Mouse (Mus musculus) hindlimb bud, embryonic 11.5 days (tissue): ENCODE data around the gene Ipcef1.

ENCODE experiments used
- DNase-seq: peaks from one replicate; pipeline ENCODE4 v3.0.0-alpha.2; 2012; ENCODE audit warnings: low read depth, low spot score; ENCODE audit errors: extremely low spot score

Gene Ipcef1

DNA sequence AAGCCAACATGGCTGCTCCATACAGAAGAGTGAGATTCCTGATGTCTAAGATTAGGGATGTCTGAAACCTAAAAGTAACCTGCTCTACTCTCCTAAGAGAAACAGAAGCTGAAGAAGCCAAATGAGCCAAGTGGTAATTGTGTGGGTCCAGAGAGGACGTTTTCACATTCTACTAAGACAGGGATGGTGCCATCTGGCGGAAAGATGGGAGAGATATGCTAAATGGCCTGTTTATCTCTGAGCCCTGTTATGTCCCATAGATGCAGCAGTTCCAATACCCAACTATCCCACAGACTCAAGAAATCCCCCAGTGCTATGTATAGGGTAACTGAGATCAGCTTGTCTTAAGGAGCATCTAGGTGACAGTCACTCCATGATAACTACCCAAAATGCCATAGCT is 74.4 kb downstream of the Ipcef1 start:
- DNase-seq, result no peak

DNA sequence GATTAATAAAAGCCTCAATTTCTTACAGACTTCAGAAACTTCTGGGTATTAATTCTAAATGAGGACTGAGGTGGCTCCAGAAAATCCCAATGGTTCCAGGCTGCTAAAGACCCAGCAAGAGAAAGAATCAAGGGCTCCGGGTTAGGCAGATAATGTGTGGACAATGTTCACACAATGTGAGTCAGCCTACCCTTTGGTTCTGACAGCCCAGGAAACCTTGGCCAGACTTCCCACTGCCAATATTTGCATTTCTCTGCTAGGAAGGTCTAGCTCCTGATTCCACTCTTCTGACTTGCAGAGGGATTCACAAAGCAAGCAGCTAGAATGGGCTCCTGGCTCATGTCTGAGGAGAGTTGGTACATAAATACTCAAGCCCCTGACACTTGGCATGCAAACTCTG is 83.9 kb downstream of the Ipcef1 start:
- no peak for DNase-seq

- no peak for DNase-seq
Measured at GRCm38 (mm10) chr10:6967588-6968242, 84.6 kb downstream of the Ipcef1 start.

- DNase-seq, result no peak
Measured at GRCm38 (mm10) chr10:6958791-6959190, 93.5 kb downstream of the Ipcef1 start.

DNA sequence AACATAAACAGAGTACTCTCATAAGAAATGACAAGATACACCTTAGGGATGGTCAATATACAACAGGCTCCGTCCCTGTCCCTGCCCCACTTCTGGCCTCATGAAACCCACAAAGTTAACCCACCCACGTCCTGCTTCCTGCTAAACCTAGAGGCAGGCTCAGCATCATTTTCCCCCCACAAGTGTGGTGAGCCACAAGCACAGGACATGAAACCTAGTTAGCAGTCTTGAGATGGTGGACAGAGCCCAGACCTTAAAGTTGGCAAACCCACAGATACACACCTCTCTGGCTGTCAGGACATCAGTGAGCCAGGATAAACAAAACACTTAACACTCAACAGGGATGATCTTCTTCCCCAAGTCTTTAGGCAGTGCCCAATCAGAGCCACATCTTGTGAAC is 95.9 kb downstream of the Ipcef1 start:
- no peak for DNase-seq

DNA sequence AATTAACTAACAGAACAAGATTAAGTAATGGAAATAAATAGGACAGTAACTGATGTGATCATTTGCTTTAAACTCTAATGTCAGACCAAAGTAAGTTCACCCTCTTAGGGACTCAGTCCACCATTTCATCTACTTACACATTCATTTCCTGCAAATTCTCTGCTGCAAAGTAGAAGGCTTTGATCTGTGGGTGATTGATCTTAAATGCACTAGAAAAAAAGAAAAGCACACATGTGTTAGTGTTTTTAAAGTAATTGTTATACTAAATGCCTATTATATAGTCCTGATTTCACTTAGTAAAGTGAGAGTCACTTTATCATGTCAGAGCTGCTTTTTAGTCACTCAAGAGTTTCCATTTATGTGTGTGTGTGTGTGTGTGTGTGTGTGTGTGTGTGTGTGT is 97.7 kb downstream of the Ipcef1 start:
- DNase-seq, result no peak

GRCm38 (mm10) chr10:6953115-6953514 is 99.2 kb downstream of the Ipcef1 start:
- no peak for DNase-seq

DNA sequence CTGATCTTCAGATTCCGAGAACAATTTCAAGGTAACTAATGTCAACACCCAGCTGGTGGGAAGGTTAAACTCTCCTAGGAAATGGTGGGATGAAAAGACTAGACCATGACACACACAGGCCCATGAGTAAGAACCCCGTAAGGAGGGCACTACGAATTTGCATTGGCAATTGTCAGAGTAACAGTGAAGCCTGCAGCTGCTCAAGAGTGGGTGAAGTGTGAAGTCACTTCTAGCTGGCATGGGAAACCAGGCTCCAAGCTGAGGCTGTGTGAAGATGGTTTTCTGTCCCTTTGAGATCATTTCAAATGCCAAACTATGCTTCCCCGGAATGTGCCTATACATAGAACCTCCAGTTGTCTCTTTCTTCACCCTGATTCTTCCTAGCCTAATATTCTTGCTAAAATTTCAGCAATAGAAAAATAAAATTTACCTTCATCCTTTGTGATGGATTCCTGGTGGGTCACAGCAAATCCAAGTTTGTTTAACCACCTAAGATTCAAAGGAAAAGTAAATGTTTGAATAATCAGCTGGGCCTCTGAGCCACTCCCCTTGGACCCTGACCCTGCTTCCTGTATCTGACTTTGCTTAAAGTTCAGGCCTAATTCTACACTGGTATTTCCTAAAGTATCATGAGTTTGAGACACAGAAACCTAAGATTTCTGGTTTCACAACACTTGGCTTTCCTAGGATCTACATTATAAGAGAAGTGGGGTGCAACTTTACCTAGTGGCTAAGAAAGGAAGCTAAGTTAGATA is 115.4 kb downstream of the Ipcef1 start:
- DNase-seq, result no peak

DNA sequence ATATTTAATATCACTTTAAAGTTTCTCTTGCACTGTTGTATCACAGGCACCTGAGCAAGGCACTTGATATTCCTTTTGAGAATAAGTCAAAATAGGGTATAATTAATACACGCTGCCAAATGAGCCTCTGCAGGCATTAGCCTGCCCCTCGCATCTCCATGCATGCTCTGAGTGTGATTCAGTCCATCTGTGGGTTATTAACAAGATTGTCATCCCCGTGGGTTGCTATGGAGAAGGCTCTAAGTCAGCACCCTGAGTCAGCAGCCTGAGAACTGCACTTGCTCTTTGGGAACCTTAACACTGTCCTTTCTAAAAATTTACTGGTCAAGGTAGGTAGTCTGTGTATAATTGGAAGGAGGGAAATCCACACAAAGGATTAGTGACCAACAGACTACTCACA is 117.5 kb downstream of the Ipcef1 start:
- DNase-seq, result no peak

- no peak for DNase-seq
Measured at GRCm38 (mm10) chr10:6930889-6931288, 121.4 kb downstream of the Ipcef1 start.

DNA sequence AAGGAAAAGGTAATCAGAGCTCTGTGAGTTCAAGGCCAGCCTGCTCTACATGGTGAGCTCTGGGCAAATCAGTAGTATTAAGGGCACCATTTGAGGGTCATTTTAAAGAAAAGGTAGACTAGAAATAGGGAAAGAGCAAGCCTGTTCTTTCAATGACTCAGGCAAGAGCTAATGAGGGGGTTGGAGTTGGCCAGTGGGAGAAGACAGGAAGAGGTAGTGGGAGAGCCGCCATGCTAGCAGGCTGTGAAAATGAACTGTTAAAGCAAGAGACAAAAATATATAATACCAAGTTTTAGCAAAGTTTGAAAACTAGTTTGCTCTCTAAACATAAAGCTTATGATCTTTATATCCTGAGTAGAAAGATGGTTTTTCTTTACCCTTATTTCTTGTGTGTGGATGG is 121.9 kb downstream of the Ipcef1 start:
- DNase-seq, result no peak

- DNase-seq, result no peak
Measured at GRCm38 (mm10) chr10:6928905-6929304, 123.4 kb downstream of the Ipcef1 start.

- DNase-seq, result no peak
Measured at GRCm38 (mm10) chr10:6927600-6928223, 124.6 kb downstream of the Ipcef1 start.

- DNase-seq, result no peak
Measured at GRCm38 (mm10) chr10:6926724-6927123, 125.6 kb downstream of the Ipcef1 start.

GRCm38 (mm10) chr10:6916545-6917257 is 135.6 kb downstream of the Ipcef1 start:
- peak; percentile 35 for DNase-seq

- no peak for DNase-seq
Measured at GRCm38 (mm10) chr10:6915991-6916390, 136.3 kb downstream of the Ipcef1 start.

DNA sequence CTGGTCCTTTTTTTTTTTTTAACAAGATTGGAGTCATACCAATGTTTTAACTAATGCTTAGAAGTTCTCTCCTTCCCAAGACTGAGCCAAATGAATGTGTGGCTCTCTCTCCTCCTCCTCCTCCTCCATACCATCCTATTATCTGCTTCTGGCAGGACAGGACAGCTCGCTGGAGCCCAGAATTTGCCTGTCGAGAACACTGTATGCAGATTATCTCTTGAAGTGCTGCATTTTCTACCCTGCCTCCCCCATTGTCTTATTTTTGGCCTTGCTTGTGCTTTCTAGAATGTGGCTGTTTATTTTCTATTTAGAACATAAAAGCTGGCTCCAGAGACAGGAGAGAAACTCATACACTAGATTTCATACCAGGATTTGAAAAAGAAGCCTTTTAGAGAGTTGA is 142.5 kb downstream of the Ipcef1 start:
- DNase-seq, result no peak

DNA sequence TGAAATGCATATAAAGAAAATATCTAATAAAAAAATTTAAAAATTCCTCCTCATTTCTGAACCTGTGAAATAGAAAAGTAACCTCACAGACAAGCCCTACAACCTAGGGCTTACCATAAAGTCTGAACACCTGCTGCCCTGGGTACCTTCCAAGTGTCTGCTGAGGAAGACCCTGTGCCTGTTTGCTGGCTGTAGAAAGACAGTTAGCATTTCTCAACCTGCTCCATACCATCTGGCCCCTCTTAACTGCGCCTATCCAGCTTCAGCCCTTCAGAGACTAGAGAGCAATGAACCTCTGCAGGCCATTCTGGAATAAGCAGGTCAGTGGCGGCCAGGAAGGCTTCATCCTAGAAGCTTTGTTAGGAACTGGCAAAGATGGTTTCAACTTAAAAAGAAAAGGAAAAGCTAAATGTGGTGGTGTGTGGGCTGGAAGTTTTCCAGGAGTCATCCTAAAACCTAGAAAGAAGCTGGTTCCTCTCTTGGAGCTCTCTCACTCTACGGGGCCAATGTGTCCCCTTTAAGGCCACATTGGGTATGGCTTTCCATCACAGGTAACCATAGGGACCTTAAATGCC is 150.4 kb downstream of the Ipcef1 start:
- no peak for DNase-seq

DNA sequence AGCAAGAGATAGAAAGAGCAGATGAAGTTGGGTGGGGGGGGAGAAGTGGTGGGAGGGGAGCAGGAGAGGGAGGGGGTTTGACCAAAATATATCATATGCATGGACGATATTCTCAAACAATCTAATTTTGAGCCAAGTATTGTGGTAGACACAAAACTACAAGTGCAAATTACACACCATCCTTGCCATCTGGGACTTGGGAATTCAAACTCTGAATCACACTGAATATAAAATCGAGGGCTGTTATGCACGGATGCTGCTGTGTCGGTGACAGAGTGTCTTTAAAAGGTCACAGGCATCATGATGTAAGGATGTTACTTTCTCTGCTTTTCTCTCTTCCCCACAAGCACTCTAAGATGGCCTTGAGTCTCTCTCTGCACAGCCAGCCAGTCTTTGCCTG is 152.2 kb downstream of the Ipcef1 start:
- no peak for DNase-seq

- no peak for DNase-seq
Measured at GRCm38 (mm10) chr10:6896659-6897303, 155.5 kb downstream of the Ipcef1 start.

GRCm38 (mm10) chr10:6895796-6896195 is 156.5 kb downstream of the Ipcef1 start:
- no peak for DNase-seq
